Mouse (Mus musculus) E14TG2a.4 (cell line): ENCODE measurements around the gene Carf.
"Not testable (repeated sequence)": the region's sequence is repeated elsewhere in the genome, so short reads cannot be mapped to it uniquely, and the experiment has no call there.

ENCODE experiments used
- H3K27me3 ChIP-seq: 2 replicates; pipeline ENCODE4 v1.6.1; 2014; ENCODE audit warnings: low read length, control low read depth; ENCODE audit not compliant: insufficient read depth
- H3K36me3 ChIP-seq: 2 replicates; pipeline ENCODE4 v1.6.1; 2014; ENCODE audit warnings: low read length, control low read depth; ENCODE audit not compliant: insufficient read depth
- H3K4me1 ChIP-seq: replicated peaks from 2 replicates; pipeline ENCODE4 v1.6.1; 2014; ENCODE audit warnings: low read depth, low read length, control low read depth
- H3K4me3 ChIP-seq: replicated peaks from 2 replicates; pipeline ENCODE4 v1.5.1; 2014; ENCODE audit warnings: mild to moderate bottlenecking, low read length
- H3K9me3 ChIP-seq: 2 replicates; pipeline ENCODE4 v1.6.1; 2014; ENCODE audit warnings: low read length, control low read depth
- CTCF ChIP-seq: conservative IDR thresholded peaks from 2 replicates; pipeline ENCODE4 v1.5.1; 2014; ENCODE audit warnings: low read length
- NANOG ChIP-seq: IDR thresholded peaks from 2 replicates; pipeline ENCODE4 v1.6.1; 2014; ENCODE audit warnings: borderline replicate concordance, low read length, mixed read lengths
- POU5F1 ChIP-seq: IDR thresholded peaks from 2 replicates; pipeline ENCODE4 v1.6.1; 2014; ENCODE audit warnings: low read length, borderline replicate concordance

Carf gene

DNA sequence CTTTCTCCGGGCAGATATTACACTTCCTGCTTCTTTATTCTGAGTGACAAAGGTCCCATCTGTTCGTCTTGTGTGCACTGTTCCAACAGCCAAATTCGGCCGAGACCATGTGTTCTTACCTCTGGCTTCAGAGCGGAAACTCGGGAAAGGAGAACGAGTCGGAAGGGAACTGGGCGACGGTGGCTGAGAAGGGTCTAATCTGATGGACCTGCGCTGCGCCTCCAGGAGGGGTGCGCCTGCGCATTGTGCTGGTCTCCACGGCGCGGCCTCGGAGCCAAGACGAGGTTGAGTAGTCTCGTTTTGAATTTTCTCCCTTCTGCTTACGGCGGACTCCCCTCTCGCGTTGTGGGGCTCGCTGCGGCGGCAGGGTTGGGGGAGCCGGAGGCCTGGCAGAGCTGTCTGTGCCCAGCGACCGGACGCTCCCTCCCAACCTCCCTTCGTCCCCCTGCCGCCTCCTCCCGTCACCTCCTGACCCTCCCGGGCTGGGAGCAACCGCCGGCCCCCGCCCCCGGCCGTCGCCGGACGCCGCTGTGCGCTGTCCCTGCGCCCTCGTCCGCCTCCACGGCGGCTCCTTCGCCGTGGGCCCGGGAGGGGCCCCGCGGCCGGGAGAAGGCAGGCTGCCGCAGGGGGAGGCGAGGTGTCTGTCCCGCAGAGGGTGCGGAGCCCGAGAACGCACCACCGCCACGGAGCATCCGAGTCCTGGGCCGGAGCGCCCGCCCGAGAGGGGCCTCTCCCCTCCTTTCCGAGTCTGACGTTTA lies at the start of gene Carf, which contains the start of gene Wdr12:
Gene Carf, plus strand, starts transcription at position 224 of the 758 bp plus-strand sequence.
Gene Wdr12, minus strand, starts transcription at position 622 of the 758 bp plus-strand sequence.
- Histone ChIP-seq H3K27me3 (0 out of 2 replicates have a peak, but pooled peaks cover 4% of the 10 kb centered on the region), H3K4me1 (peaks cover 18% of the 10 kb centered on the region), H3K36me3 (peaks cover 25% of the 10 kb centered on the region), H3K4me3 (peak within 1 kb of the TSS; percentile 94), H3K9me3 (no peaks in the 10 kb centered on the region)
- TF ChIP-seq CTCF = no peak
- no peak for TF ChIP-seq POU5F1
- TF ChIP-seq NANOG = 0 out of 2 replicates have a peak, but pooled peaks have one; percentile 2

GRCm38 (mm10) chr1:60054659-60055058 lies 43.4 kb upstream of the Carf start:
- no peaks in the 10 kb centered on the region for H3K27me3 ChIP-seq
- H3K4me1 ChIP-seq = peaks cover 17% of the 10 kb centered on the region
- no peaks in the 10 kb centered on the region for H3K36me3 ChIP-seq
- TF ChIP-seq CTCF (peak; percentile 98), POU5F1 (no peak)
- no peak overlapping the region for H3K4me3 ChIP-seq
- H3K9me3 ChIP-seq = peaks cover 6% of the 10 kb centered on the region; the same call in 1 of the 2 replicates

GRCm38 (mm10) chr1:60056310-60056709 lies 41.7 kb upstream of the Carf start:
- Histone ChIP-seq H3K4me1 (peaks cover 17% of the 10 kb centered on the region), H3K27me3 (no peaks in the 10 kb centered on the region), H3K4me3 (no peak overlapping the region), H3K9me3 (peaks cover 6% of the 10 kb centered on the region; the same call in 1 of the 2 replicates), H3K36me3 (no peaks in the 10 kb centered on the region)
- TF ChIP-seq NANOG (peak; percentile 46; the same call in 1 of the 2 replicates), CTCF (no peak), POU5F1 (peak; percentile 86; the same call in 1 of the 2 replicates)

DNA sequence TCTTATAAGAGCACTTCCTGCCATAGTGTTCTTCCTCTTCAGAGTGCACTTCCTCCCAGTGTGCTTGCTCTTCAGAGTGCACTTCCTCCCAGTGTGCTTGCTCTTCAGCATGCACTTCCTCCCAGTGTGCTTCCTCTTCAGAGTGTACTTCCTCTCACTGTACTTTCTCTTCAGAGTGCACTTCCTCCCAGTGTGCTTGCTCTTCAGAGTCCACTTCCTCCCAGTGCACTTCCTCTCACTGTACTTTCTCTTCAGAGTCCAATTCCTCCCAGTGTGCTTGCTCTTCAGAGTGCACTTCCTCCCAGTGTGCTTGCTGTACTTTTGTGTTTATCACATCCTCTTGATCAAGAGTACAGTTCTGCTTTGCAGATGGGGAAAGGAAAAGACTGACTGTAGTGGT lies 27.3 kb upstream of the Carf start:
- not testable (repeated sequence) for H3K27me3 ChIP-seq, H3K4me1 ChIP-seq, H3K4me3 ChIP-seq, H3K9me3 ChIP-seq
- peaks cover 21% of the 10 kb centered on the region for H3K36me3 ChIP-seq

DNA sequence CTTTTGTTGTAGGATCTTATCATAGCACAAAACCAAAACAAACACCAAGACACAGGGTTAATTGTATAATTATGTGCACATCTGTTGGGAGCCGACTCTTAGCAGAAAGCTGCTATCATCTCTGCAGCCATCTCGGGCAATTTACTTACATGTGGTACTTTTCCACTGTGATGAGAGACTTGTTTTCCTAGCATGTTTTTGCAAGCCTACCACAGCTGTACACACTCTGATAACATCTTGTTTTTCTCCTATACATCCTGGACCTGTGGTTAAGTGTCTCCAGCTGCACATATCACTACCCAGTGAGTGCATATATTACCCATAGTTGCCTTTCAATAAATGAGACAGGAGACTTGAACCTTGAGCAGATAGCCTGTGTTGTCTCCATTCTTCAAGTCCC lies 23.1 kb upstream of the Carf start:
- no peak for TF ChIP-seq NANOG
- no peak for TF ChIP-seq CTCF
- TF ChIP-seq POU5F1 = no peak
- H3K27me3 ChIP-seq = no peaks in the 10 kb centered on the region

DNA sequence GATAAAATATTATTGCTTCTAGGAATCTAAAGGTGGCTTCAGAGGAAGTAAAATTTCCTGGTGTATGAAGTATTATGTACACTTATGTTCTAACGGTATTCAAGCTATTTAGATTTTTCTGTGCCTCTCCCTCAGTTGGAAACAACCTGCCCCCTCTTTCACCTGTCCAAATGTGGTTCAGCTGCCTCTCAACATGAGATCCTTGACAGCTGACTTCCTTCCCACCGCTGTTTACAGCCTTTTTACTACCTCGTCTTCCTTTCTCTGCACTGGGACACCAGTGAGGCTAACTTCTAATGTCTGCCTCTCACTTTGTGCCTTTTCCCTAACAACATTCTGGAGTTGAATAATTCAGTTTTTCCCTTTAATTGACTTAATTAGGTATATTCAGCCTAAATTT lies 22.5 kb upstream of the Carf start:
- H3K4me1 ChIP-seq = peaks cover 41% of the 10 kb centered on the region
- no peaks in the 10 kb centered on the region for H3K27me3 ChIP-seq
- H3K9me3 ChIP-seq = no peaks in the 10 kb centered on the region
- peaks cover 61% of the 10 kb centered on the region for H3K36me3 ChIP-seq
- H3K4me3 ChIP-seq = no peak overlapping the region
- no peak for TF ChIP-seq NANOG
- no peak for TF ChIP-seq CTCF
- no peak for TF ChIP-seq POU5F1

More for the DNA sequence above, 23.1 kb upstream of the Carf start:
- Histone ChIP-seq H3K4me3 (no peak overlapping the region), H3K36me3 (peaks cover 56% of the 10 kb centered on the region), H3K4me1 (peaks cover 41% of the 10 kb centered on the region), H3K9me3 (no peaks in the 10 kb centered on the region)

GRCm38 (mm10) chr1:60076411-60076810 lies 21.6 kb upstream of the Carf start:
- H3K27me3 ChIP-seq = no peaks in the 10 kb centered on the region
- H3K4me3 ChIP-seq = no peak overlapping the region
- H3K36me3 ChIP-seq = peaks cover 66% of the 10 kb centered on the region
- H3K9me3 ChIP-seq = no peaks in the 10 kb centered on the region
- peaks cover 41% of the 10 kb centered on the region for H3K4me1 ChIP-seq
- TF ChIP-seq CTCF (no peak), NANOG (no peak), POU5F1 (no peak)

- H3K4me1 ChIP-seq = peaks cover 18% of the 10 kb centered on the region
- H3K36me3 ChIP-seq = peaks cover 39% of the 10 kb centered on the region
- no peaks in the 10 kb centered on the region for H3K9me3 ChIP-seq
- TF ChIP-seq POU5F1 (no peak), CTCF (no peak)
- H3K27me3 ChIP-seq = 0 out of 2 replicates have a peak, but pooled peaks cover 4% of the 10 kb centered on the region
- peak overlapping the region; percentile 94 for H3K4me3 ChIP-seq
Observed at GRCm38 (mm10) chr1:60096572-60097276, 1.3 kb upstream of the Carf start.
